Mouse (Mus musculus) ES-E14 (cell line): ENCODE measurements around the gene Hectd1.

Experiments used
- CHD2 ChIP-seq: IDR thresholded peaks from 2 replicates; pipeline ENCODE4 v1.6.1; 2014; ENCODE audit warnings: mild to moderate bottlenecking, low read depth, low read length, inconsistent platforms
- MAFK ChIP-seq: IDR thresholded peaks from 2 replicates; pipeline ENCODE4 v1.6.1; 2014; ENCODE audit warnings: mild to moderate bottlenecking, low read depth, low read length, inconsistent platforms; ENCODE audit not compliant: insufficient read depth
- ZC3H11A ChIP-seq: IDR thresholded peaks from 2 replicates; pipeline ENCODE4 v1.6.1; 2012; ENCODE audit warnings: low read depth, mild to moderate bottlenecking, inconsistent platforms, low read length, borderline replicate concordance

GRCm38 (mm10) chr12:51735840-51736271 lies 93.5 kb downstream of the Hectd1 start:
- TF ChIP-seq ZC3H11A (no peak), MAFK (no peak), CHD2 (no peak)
